ENCODE assay signal across 9 mouse cellular contexts in the genomic region with DNA sequence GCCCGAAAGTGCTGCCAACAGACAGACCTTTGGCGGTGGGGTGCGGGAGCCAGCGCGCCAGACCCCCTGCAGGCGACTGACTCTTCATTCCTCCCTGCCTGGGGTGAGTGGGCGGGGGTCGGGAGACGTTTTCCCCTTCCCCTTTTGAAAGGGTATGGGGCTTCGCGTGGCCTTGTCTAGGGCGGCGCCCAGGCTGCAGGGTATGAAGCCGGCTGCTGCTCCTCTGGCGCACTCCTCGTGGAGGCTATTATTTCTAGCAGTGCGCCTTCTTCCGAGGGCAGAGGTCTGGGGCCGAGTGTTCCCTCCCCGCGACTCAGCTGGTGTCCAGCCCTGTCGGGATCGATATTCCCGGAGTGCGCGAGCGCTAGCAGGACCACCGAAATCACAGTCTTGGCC. TPM values are rescaled to one million over a fixed set of nuclear protein-coding genes. Genes with fewer than 3 reads are reported as not detected.
DNase-seq lines count a peak whose midpoint lies in the region; ATAC-seq and TF ChIP-seq lines count a peak whose summit lies in the region.
"Had no signal": no experiment of that assay in that cellular context is flagged by ENCODE, and none has a peak within 500 bp of the region (broad histone marks: within the 10 kb centered on the region; RNA-seq: fewer than 3 reads in every experiment).

No protein-coding gene starts in this region.

- no peak for TF ChIP-seq RAD21 in MEL (IDR thresholded peaks at IDR 0.05; ENCODE audit: low read depth, low read length)

- H3K4me3 ChIP-seq in kidney, adult 2 months (ENCODE audit: insufficient read depth, low read depth, low read length): peak overlapping the region; percentile 88
- H3K4me3 ChIP-seq in MEL (ENCODE audit: control insufficient read depth in 1 of 2, insufficient read depth in 1 of 2, low read depth in 2 of 2, low read length in 2 of 2): peak overlapping the region; percentile 76 to 99
- H3K4me3 ChIP-seq in cortical plate, adult 2 months (ENCODE audit: insufficient read depth, low read length): peak overlapping the region; percentile 75
- H3K4me3 ChIP-seq in hindbrain, postnatal 0 days (ENCODE audit: low read length): peak overlapping the region; percentile 84
- peak overlapping the region; percentile 85 for H3K4me3 ChIP-seq in midbrain, embryonic 12.5 days

- peaks cover 29% of the 10 kb centered on the region for H3K79me2 ChIP-seq in MEL (ENCODE audit: control insufficient read depth, insufficient read depth, low read length, poor library complexity)

- H3K9ac ChIP-seq in MEL (ENCODE audit: control insufficient read depth, low read depth, low read length, poor library complexity, severe bottlenecking): peak overlapping the region; percentile 96
- H3K9ac ChIP-seq in hindbrain, postnatal 0 days (replicated peaks; ENCODE audit: low read length): peak overlapping the region; percentile 78
- peak overlapping the region; percentile 70 for H3K9ac ChIP-seq in midbrain, embryonic 12.5 days (replicated peaks)

- no peaks in the 10 kb centered on the region for H3K4me1 ChIP-seq in kidney, adult 2 months (ENCODE audit: control insufficient read depth, insufficient read depth, low read length)
- peaks cover 5 to 8% of the 10 kb centered on the region in 2 experiments; a peak in 2 of 4 replicates for H3K4me1 ChIP-seq in MEL (ENCODE audit: control insufficient read depth in 1 of 2, insufficient read depth in 2 of 2, low read length in 2 of 2)
- H3K4me1 ChIP-seq in cortical plate, adult 2 months (ENCODE audit: control insufficient read depth, insufficient read depth, low read length): no peaks in the 10 kb centered on the region
- H3K4me1 ChIP-seq in hindbrain, postnatal 0 days (ENCODE audit: insufficient read depth, low read length): no peaks in the 10 kb centered on the region
- H3K4me1 ChIP-seq in midbrain, embryonic 12.5 days: no peaks in the 10 kb centered on the region

- WGBS in kidney, adult 2 months: 0% methylated on average over 28 of the region's 28 CpGs
- WGBS in hindbrain, postnatal 0 days: 2% methylated on average over 28 of the region's 28 CpGs
- WGBS in midbrain, embryonic 12.5 days: under 1% methylated on average over 28 of the region's 28 CpGs

- no peaks in the 10 kb centered on the region for H3K36me3 ChIP-seq in kidney, adult 2 months (ENCODE audit: control insufficient read depth, insufficient read depth, low read length)
- H3K36me3 ChIP-seq in MEL (ENCODE audit: control insufficient read depth in 1 of 2, insufficient read depth in 2 of 2, low read length in 2 of 2): peaks cover 0 to 5% of the 10 kb centered on the region in 2 experiments; a peak in 2 of 4 replicates
- no peaks in the 10 kb centered on the region for H3K36me3 ChIP-seq in hindbrain, postnatal 0 days (ENCODE audit: insufficient read depth, low read length)
- H3K36me3 ChIP-seq in midbrain, embryonic 12.5 days: no peaks in the 10 kb centered on the region

- no peak for TF ChIP-seq CTCF in kidney, adult 2 months (conservative IDR thresholded peaks at IDR 0.05; ENCODE audit: insufficient read depth, insufficient read length, low read depth, low read length)
- no peak for TF ChIP-seq CTCF in MEL (IDR thresholded peaks at IDR 0.05 in 2 of 3, conservative IDR thresholded peaks at IDR 0.05 in 1 of 3; ENCODE audit: control insufficient read depth in 1 of 3, insufficient read depth in 1 of 3, low read depth in 2 of 3, low read length in 3 of 3, poor library complexity in 1 of 3, severe bottlenecking in 1 of 3)
- no peak for TF ChIP-seq CTCF in cortical plate, adult 2 months (IDR thresholded peaks at IDR 0.05; ENCODE audit: extremely low read depth, insufficient read depth, low read length)
- TF ChIP-seq CTCF in hindbrain, postnatal 0 days (IDR thresholded peaks at IDR 0.05; ENCODE audit: low read depth): no peak

- TF ChIP-seq POLR2A in kidney, adult 2 months (IDR thresholded peaks at IDR 0.05; ENCODE audit: low read depth, low read length): no peak
- no peak for TF ChIP-seq POLR2A in MEL (IDR thresholded peaks at IDR 0.05; ENCODE audit: control insufficient read depth in 1 of 2, insufficient read depth in 1 of 2, low read depth in 1 of 2, low read length in 2 of 2, poor library complexity in 1 of 2)
- TF ChIP-seq POLR2A in cortical plate, adult 2 months (IDR thresholded peaks at IDR 0.05; ENCODE audit: extremely low read depth, insufficient read depth, low read length): no peak

- ATAC-seq in hindbrain, postnatal 0 days: peak; percentile 78
- ATAC-seq in midbrain, embryonic 12.5 days (ENCODE audit: low FRiP score, low read depth): peak; percentile 76

- TF ChIP-seq EP300 in MEL (IDR thresholded peaks at IDR 0.05; ENCODE audit: low read depth in 1 of 2, low read length in 2 of 2): no peak

- peak overlapping the region; percentile 94 for H3K27ac ChIP-seq in kidney, adult 2 months (ENCODE audit: insufficient read depth, low read depth, low read length)
- peak overlapping the region; percentile 41 for H3K27ac ChIP-seq in MEL (ENCODE audit: control insufficient read depth, low read depth, low read length)
- peak overlapping the region; percentile 96 for H3K27ac ChIP-seq in cortical plate, adult 2 months (ENCODE audit: insufficient read depth, low read length)
- peak overlapping the region; percentile 95 for H3K27ac ChIP-seq in hindbrain, postnatal 0 days
- peak overlapping the region; percentile 94 for H3K27ac ChIP-seq in midbrain, embryonic 12.5 days (replicated peaks)

- H3K27me3 ChIP-seq in kidney, adult 2 months (replicated peaks; ENCODE audit: control insufficient read depth, insufficient read depth, low read length): no peaks in the 10 kb centered on the region
- H3K27me3 ChIP-seq in MEL (ENCODE audit: control insufficient read depth in 1 of 2, insufficient read depth in 2 of 2, low read length in 2 of 2): no peaks in the 10 kb centered on the region
- H3K27me3 ChIP-seq in hindbrain, postnatal 0 days (ENCODE audit: insufficient read depth, low read length): no peaks in the 10 kb centered on the region
- no peaks in the 10 kb centered on the region for H3K27me3 ChIP-seq in midbrain, embryonic 12.5 days

- no peak for DNase-seq in kidney, adult 2 months
- DNase-seq in kidney, postnatal 4 days: no peak
- DNase-seq in MEL (ENCODE audit: low read depth, low spot score): no peak
- DNase-seq in hindbrain, postnatal 0 days (ENCODE audit: low spot score): no peak
- DNase-seq in adrenal gland, postnatal 14 days: no peak
- DNase-seq in adrenal gland, adult 18-20 months (ENCODE audit: low spot score in 2 of 2): no peak

- H3K9me3 ChIP-seq in MEL (replicated peaks; ENCODE audit: insufficient read depth, low read length): no peaks in the 10 kb centered on the region
- no peaks in the 10 kb centered on the region for H3K9me3 ChIP-seq in hindbrain, postnatal 0 days (ENCODE audit: low read length)
- H3K9me3 ChIP-seq in midbrain, embryonic 12.5 days: no peaks in the 10 kb centered on the region

- H3K4me2 ChIP-seq in hindbrain, postnatal 0 days (ENCODE audit: low read depth, low read length): peak overlapping the region; percentile 65
- H3K4me2 ChIP-seq in midbrain, embryonic 12.5 days (replicated peaks): peak overlapping the region; percentile 55

TF ChIP-seq in MEL, 35 proteins besides CTCF, POLR2A, EP300 and RAD21:
- no peak for TF ChIP-seq NRF1 (IDR thresholded peaks at IDR 0.05; ENCODE audit: insufficient read depth, low read depth, low read length, poor library complexity, severe bottlenecking)
- TF ChIP-seq SMC3 (IDR thresholded peaks at IDR 0.05; ENCODE audit: low read depth, low read length): 0 out of 2 replicates have a peak, but pooled peaks have one; percentile 3

RNA-seq across cellular contexts. Expression of gene Kdm6a, which starts 0.6 kb away (rescaled TPM):
- polyA plus RNA-seq in kidney, adult 2 months (2012; rRNA removed): 15.8 and 17.8 TPM in 2 replicates
- 19.6 and 22.9 TPM in 2 replicates for total RNA-seq in MEL (2012; rRNA removed)
- 10 to 100 TPM in 1 of 2 experiments, not detected in 1; 20.1 TPM for polyA plus RNA-seq in MEL (2012; ENCODE audit: insufficient read depth in 1 of 2, insufficient read length in 2 of 2, low read depth in 1 of 2, low replicate concordance in 2 of 2, missing spikeins in 1 of 2)
- 26.0 and 27.7 TPM in 2 replicates for polyA plus RNA-seq in cortical plate, adult 2 months (2012; rRNA removed)
- 35.8 and 43.1 TPM in 2 replicates for total RNA-seq in hindbrain, postnatal 0 days (2014; rRNA removed)
- 10.2 and 14.6 TPM in 2 replicates for polyA plus RNA-seq in hindbrain, postnatal 0 days (2015; fragmentation: Nextera tagmentation; extraction: Ambion mirVana)
- polyA plus RNA-seq in midbrain, embryonic 12.5 days (2016; fragmentation: Nextera tagmentation; extraction: Ambion mirVana): 35.3 and 39.0 TPM in 2 replicates
- total RNA-seq in adrenal gland, postnatal 14 days (2021): 39.2 and 44.1 TPM in 2 replicates
- 10 to 100 TPM; 26.7 to 55.5 TPM for total RNA-seq in adrenal gland, adult 18-20 months (2021)

RNA-seq across cellular contexts. Expression of gene Dusp21, which starts 16.1 kb away (rescaled TPM):
- not detected in 2 replicates for polyA plus RNA-seq in kidney, adult 2 months (2012; rRNA removed)
- not detected in 2 replicates for total RNA-seq in MEL (2012; rRNA removed)
- polyA plus RNA-seq in MEL (2012; ENCODE audit: insufficient read depth in 1 of 2, insufficient read length in 2 of 2, low read depth in 1 of 2, low replicate concordance in 2 of 2, missing spikeins in 1 of 2): not detected
- not detected in 2 replicates for polyA plus RNA-seq in cortical plate, adult 2 months (2012; rRNA removed)
- total RNA-seq in hindbrain, postnatal 0 days (2014; rRNA removed): not detected in 2 replicates
- not detected in 2 replicates for polyA plus RNA-seq in hindbrain, postnatal 0 days (2015; fragmentation: Nextera tagmentation; extraction: Ambion mirVana)
- polyA plus RNA-seq in midbrain, embryonic 12.5 days (2016; fragmentation: Nextera tagmentation; extraction: Ambion mirVana): not detected in 2 replicates
- total RNA-seq in adrenal gland, postnatal 14 days (2021): not detected in 2 replicates
- total RNA-seq in adrenal gland, adult 18-20 months (2021): not detected
- total RNA-seq: left cerebral cortex, postnatal 14 days had no signal

Comparison
In these comparisons a context has a peak if more than half of its experiments do, and no peak if none do; other contexts are left out.
1. H3K27ac ChIP-seq: peak in every context shown above with its lines; median percentile 96 in cortical plate, adult 2 months; 95 in hindbrain, postnatal 0 days; 94 in kidney, adult 2 months; 94 in midbrain, embryonic 12.5 days; 41 in MEL.